Mouse (Mus musculus): ENCODE results near the gene Pcgf3. TPM values are rescaled to one million over a fixed set of nuclear protein-coding genes. Genes with fewer than 3 reads are reported as not detected.
"Not testable (repeated sequence)": the region's sequence is repeated elsewhere in the genome, so short reads cannot be mapped to it uniquely, and the experiment has no call there.

Pcgf3 gene
- polyA plus RNA-seq, 1 experiment from 2014 or later: 17.7 TPM

GRCm38 (mm10) chr5:108483006-108483405 is 22.0 kb downstream of the Pcgf3 start:
- Histone ChIP-seq H3K27ac (no peak overlapping the region), H3K4me3 (replicated peaks) (no peak overlapping the region), H3K4me2 (no peak overlapping the region), H3K27me3 (replicated peaks) (no peaks in the 10 kb centered on the region), H3K9me3 (no peaks in the 10 kb centered on the region), H3K36me3 (peaks cover 24% of the 10 kb centered on the region), H3K9ac (no peak overlapping the region), H3K4me1 (no peaks in the 10 kb centered on the region)
- WGBS: 88% methylated on average over 6 of the region's 6 CpGs
- ATAC-seq (ENCODE audit: insufficient read depth, low FRiP score, low read depth): no peak

GRCm38 (mm10) chr5:108485239-108485638 is 24.2 kb downstream of the Pcgf3 start:
- ATAC-seq (ENCODE audit: insufficient read depth, low FRiP score, low read depth): no peak

GRCm38 (mm10) chr5:108486148-108486547 is 25.1 kb downstream of the Pcgf3 start:
- not testable (repeated sequence) for H3K27me3 ChIP-seq (replicated peaks); H3K4me3 ChIP-seq (replicated peaks); H3K4me1 ChIP-seq; H3K4me2 ChIP-seq; H3K9me3 ChIP-seq; H3K9ac ChIP-seq; H3K27ac ChIP-seq; ATAC-seq (ENCODE audit: insufficient read depth, low FRiP score, low read depth)
- WGBS: 94% methylated on average over 5 of the region's 5 CpGs
- peaks cover 46% of the 10 kb centered on the region for H3K36me3 ChIP-seq

More at GRCm38 (mm10) chr5:108485239-108485638, 24.2 kb downstream of the Pcgf3 start:
- H3K27me3 ChIP-seq (replicated peaks): no peaks in the 10 kb centered on the region
- H3K36me3 ChIP-seq: peaks cover 41% of the 10 kb centered on the region
- no peak overlapping the region for H3K27ac ChIP-seq
- no peak overlapping the region for H3K4me2 ChIP-seq
- WGBS: 89% methylated on average over 2 of the region's 2 CpGs
- no peak overlapping the region for H3K9ac ChIP-seq
- no peaks in the 10 kb centered on the region for H3K9me3 ChIP-seq
- H3K4me3 ChIP-seq (replicated peaks): no peak overlapping the region
- H3K4me1 ChIP-seq: no peaks in the 10 kb centered on the region

- no peak overlapping the region for H3K4me3 ChIP-seq (replicated peaks)
- no peaks in the 10 kb centered on the region for H3K9me3 ChIP-seq
- no peaks in the 10 kb centered on the region for H3K27me3 ChIP-seq (replicated peaks)
- no peak overlapping the region for H3K27ac ChIP-seq
- H3K36me3 ChIP-seq: peaks cover 57% of the 10 kb centered on the region
- no peak overlapping the region for H3K4me2 ChIP-seq
- no peaks in the 10 kb centered on the region for H3K4me1 ChIP-seq
- H3K9ac ChIP-seq: no peak overlapping the region
- WGBS: 89% methylated on average over 1 of the region's 1 CpGs
- ATAC-seq (ENCODE audit: insufficient read depth, low FRiP score, low read depth): no peak
Observed at GRCm38 (mm10) chr5:108501573-108501972, 40.5 kb downstream of the Pcgf3 start.

- no peaks in the 10 kb centered on the region for H3K4me1 ChIP-seq
- no peak overlapping the region for H3K27ac ChIP-seq
- no peaks in the 10 kb centered on the region for H3K27me3 ChIP-seq (replicated peaks)
- H3K9ac ChIP-seq: no peak overlapping the region
- no peak overlapping the region for H3K4me3 ChIP-seq (replicated peaks)
- H3K9me3 ChIP-seq: no peaks in the 10 kb centered on the region
- WGBS: 84% methylated on average over 18 of the region's 18 CpGs
- ATAC-seq (ENCODE audit: insufficient read depth, low FRiP score, low read depth): no peak
- H3K4me2 ChIP-seq: no peak overlapping the region
- H3K36me3 ChIP-seq: peaks cover 55% of the 10 kb centered on the region
Observed at GRCm38 (mm10) chr5:108502286-108502685, 41.3 kb downstream of the Pcgf3 start.

GRCm38 (mm10) chr5:108515581-108516361 is 54.7 kb downstream of the Pcgf3 start:
- 61% methylated on average over 6 of the region's 6 CpGs for WGBS
- ATAC-seq (ENCODE audit: insufficient read depth, low FRiP score, low read depth): no peak
- H3K27ac ChIP-seq: no peak overlapping the region

GRCm38 (mm10) chr5:108516655-108517054 is 55.6 kb downstream of the Pcgf3 start:
- WGBS: 74% methylated on average over 3 of the region's 3 CpGs

More at GRCm38 (mm10) chr5:108515581-108516361, 54.7 kb downstream of the Pcgf3 start:
- H3K27me3 ChIP-seq (replicated peaks): no peaks in the 10 kb centered on the region
- H3K36me3 ChIP-seq: no peaks in the 10 kb centered on the region
- H3K9me3 ChIP-seq: no peaks in the 10 kb centered on the region
- no peak overlapping the region for H3K4me3 ChIP-seq (replicated peaks)
- no peak overlapping the region for H3K9ac ChIP-seq
- H3K4me2 ChIP-seq: no peak overlapping the region
- H3K4me1 ChIP-seq: no peaks in the 10 kb centered on the region

GRCm38 (mm10) chr5:108518106-108518885 is 57.3 kb downstream of the Pcgf3 start:
- H3K27ac ChIP-seq: no peak overlapping the region
- no peaks in the 10 kb centered on the region for H3K36me3 ChIP-seq
- ATAC-seq (ENCODE audit: insufficient read depth, low FRiP score, low read depth): no peak
- WGBS: 79% methylated on average over 9 of the region's 9 CpGs
- H3K9me3 ChIP-seq: no peaks in the 10 kb centered on the region
- no peaks in the 10 kb centered on the region for H3K4me1 ChIP-seq
- H3K9ac ChIP-seq: no peak overlapping the region
- H3K4me3 ChIP-seq (replicated peaks): no peak overlapping the region
- no peaks in the 10 kb centered on the region for H3K27me3 ChIP-seq (replicated peaks)
- H3K4me2 ChIP-seq: no peak overlapping the region

More at GRCm38 (mm10) chr5:108516655-108517054, 55.6 kb downstream of the Pcgf3 start:
- no peaks in the 10 kb centered on the region for H3K9me3 ChIP-seq
- ATAC-seq (ENCODE audit: insufficient read depth, low FRiP score, low read depth): no peak
- no peaks in the 10 kb centered on the region for H3K36me3 ChIP-seq
- no peak overlapping the region for H3K27ac ChIP-seq
- H3K4me1 ChIP-seq: no peaks in the 10 kb centered on the region
- H3K4me2 ChIP-seq: no peak overlapping the region
- H3K4me3 ChIP-seq (replicated peaks): no peak overlapping the region
- H3K9ac ChIP-seq: no peak overlapping the region
- H3K27me3 ChIP-seq (replicated peaks): no peaks in the 10 kb centered on the region

GRCm38 (mm10) chr5:108518951-108519350 is 57.9 kb downstream of the Pcgf3 start:
- H3K27ac ChIP-seq: no peak overlapping the region
- ATAC-seq (ENCODE audit: insufficient read depth, low FRiP score, low read depth): no peak
- H3K9ac ChIP-seq: no peak overlapping the region
- H3K4me3 ChIP-seq (replicated peaks): no peak overlapping the region
- H3K4me1 ChIP-seq: no peaks in the 10 kb centered on the region
- no peaks in the 10 kb centered on the region for H3K9me3 ChIP-seq
- H3K27me3 ChIP-seq (replicated peaks): no peaks in the 10 kb centered on the region
- H3K36me3 ChIP-seq: no peaks in the 10 kb centered on the region
- 80% methylated on average over 5 of the region's 5 CpGs for WGBS
- no peak overlapping the region for H3K4me2 ChIP-seq

GRCm38 (mm10) chr5:108520153-108520552 is 59.1 kb downstream of the Pcgf3 start:
- H3K4me2 ChIP-seq: no peak overlapping the region
- WGBS: 75% methylated on average over 7 of the region's 7 CpGs
- no peaks in the 10 kb centered on the region for H3K9me3 ChIP-seq
- no peaks in the 10 kb centered on the region for H3K36me3 ChIP-seq
- ATAC-seq (ENCODE audit: insufficient read depth, low FRiP score, low read depth): no peak
- H3K4me3 ChIP-seq (replicated peaks): no peak overlapping the region
- H3K9ac ChIP-seq: no peak overlapping the region
- no peaks in the 10 kb centered on the region for H3K27me3 ChIP-seq (replicated peaks)
- H3K4me1 ChIP-seq: no peaks in the 10 kb centered on the region
- H3K27ac ChIP-seq: no peak overlapping the region

- Histone ChIP-seq H3K4me1 (no peaks in the 10 kb centered on the region), H3K4me3 (replicated peaks) (no peak overlapping the region), H3K27ac (no peak overlapping the region), H3K4me2 (no peak overlapping the region), H3K27me3 (replicated peaks) (no peaks in the 10 kb centered on the region), H3K9ac (no peak overlapping the region), H3K9me3 (no peaks in the 10 kb centered on the region), H3K36me3 (no peaks in the 10 kb centered on the region)
- WGBS: 61% methylated on average over 2 of the region's 2 CpGs
- ATAC-seq (ENCODE audit: insufficient read depth, low FRiP score, low read depth): no peak
Observed at GRCm38 (mm10) chr5:108521016-108521415, 60.0 kb downstream of the Pcgf3 start.

- 73% methylated on average over 3 of the region's 3 CpGs for WGBS
- H3K9ac ChIP-seq: no peak overlapping the region
- H3K4me3 ChIP-seq (replicated peaks): no peak overlapping the region
- H3K36me3 ChIP-seq: no peaks in the 10 kb centered on the region
- no peaks in the 10 kb centered on the region for H3K27me3 ChIP-seq (replicated peaks)
- no peaks in the 10 kb centered on the region for H3K4me1 ChIP-seq
- H3K4me2 ChIP-seq: no peak overlapping the region
- no peak overlapping the region for H3K27ac ChIP-seq
- ATAC-seq (ENCODE audit: insufficient read depth, low FRiP score, low read depth): no peak
- H3K9me3 ChIP-seq: no peaks in the 10 kb centered on the region
Observed at GRCm38 (mm10) chr5:108521896-108522295, 60.9 kb downstream of the Pcgf3 start.
